Mouse (Mus musculus): Measurements from ENCODE around the gene Spryd3.

DNA sequence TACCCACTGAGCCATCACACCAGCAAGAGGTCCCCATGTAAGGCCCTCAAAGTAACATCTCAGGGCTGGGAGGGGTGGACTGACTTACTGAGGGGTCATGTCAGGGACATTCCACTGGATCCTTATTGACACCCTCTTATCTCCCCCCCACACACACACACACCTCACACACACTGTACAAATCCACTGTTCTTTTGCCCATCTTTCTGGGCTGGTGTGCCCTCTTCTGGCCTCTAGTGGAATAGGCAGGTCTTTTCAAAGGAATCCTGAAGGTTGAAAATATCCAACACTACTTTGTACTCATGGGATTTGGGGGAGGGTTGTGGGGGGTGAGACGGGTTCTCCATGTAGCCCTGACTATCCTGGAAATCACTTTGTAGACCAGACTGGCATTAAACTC lies 10.8 kb upstream of the Spryd3 start:
- no peak for TF ChIP-seq CTCF (IDR thresholded peaks at IDR 0.05; ENCODE audit: insufficient read depth, low read depth, low read length)
- no peak for TF ChIP-seq POLR2A (IDR thresholded peaks at IDR 0.05; ENCODE audit: insufficient read depth, low read depth, low read length)

Measured in olfactory bulb, adult 2 months (tissue).